Mouse (Mus musculus) lung, postnatal 0 days (tissue): ENCODE measurements around the gene Nr3c2. TPM values are rescaled to one million over a fixed set of nuclear protein-coding genes. Genes with fewer than 3 reads are reported as not detected.
A peak's percentile ranks its signal among the peaks of the same experiment; 100 is the strongest.

ENCODE experiments used
- ATAC-seq: fragments of 200-750 bp; cut with Nextera tagmentation; 2 replicates; pipeline ENCODE4 v1.8.0; 2017; ENCODE audit warnings: moderate library complexity
- DNase-seq: peaks from one replicate; pipeline ENCODE4 v3.0.0-alpha.2; 2016; ENCODE audit warnings: low spot score
- H3K27ac ChIP-seq: fragments of 300-500 bp; sonication (generic); 2 replicates; pipeline ENCODE4 v1.5.1; 2014; ENCODE audit warnings: antibody characterized with exemption, mild to moderate bottlenecking, low read length, mixed read lengths
- H3K27me3 ChIP-seq: fragments of 300-500 bp; sonication (generic); replicated peaks from 2 replicates; pipeline ENCODE4 v1.6.1; 2014; ENCODE audit warnings: low read length, mixed read lengths; ENCODE audit not compliant: insufficient read depth
- H3K36me3 ChIP-seq: fragments of 300-500 bp; sonication (generic); 2 replicates; pipeline ENCODE4 v1.6.1; 2014; ENCODE audit warnings: low read length, mixed read lengths; ENCODE audit not compliant: insufficient read depth
- H3K4me1 ChIP-seq: fragments of 300-500 bp; sonication (generic); 2 replicates; pipeline ENCODE4 v1.6.1; 2014; ENCODE audit warnings: antibody characterized with exemption, low read depth, low read length, mixed read lengths; ENCODE audit not compliant: insufficient read depth
- H3K4me2 ChIP-seq: fragments of 300-500 bp; sonication (generic); replicated peaks from 2 replicates; pipeline ENCODE4 v1.6.1; 2014; ENCODE audit warnings: low read depth, mild to moderate bottlenecking, low read length, moderate library complexity, mixed read lengths
- H3K4me3 ChIP-seq: fragments of 300-500 bp; sonication (generic); 2 replicates; pipeline ENCODE4 v1.5.1; 2014; ENCODE audit warnings: low read depth, low read length
- H3K9ac ChIP-seq: fragments of 300-500 bp; sonication (generic); replicated peaks from 2 replicates; pipeline ENCODE4 v1.6.1; 2014; ENCODE audit warnings: low read depth, mild to moderate bottlenecking
- H3K9me3 ChIP-seq: fragments of 300-500 bp; sonication (generic); 2 replicates; pipeline ENCODE4 v1.6.1; 2016; ENCODE audit warnings: low read length, mixed read lengths
- CTCF ChIP-seq: IDR thresholded peaks from 2 replicates; pipeline ENCODE4 v1.5.1; 2016; ENCODE audit warnings: antibody characterized with exemption, mild to moderate bottlenecking
- EP300 ChIP-seq: IDR thresholded peaks from 2 replicates; pipeline ENCODE4 v1.6.1; 2016; ENCODE audit warnings: antibody characterized with exemption, mild to moderate bottlenecking, control low read depth
- WGBS: fragments of 180-500 bp; shearing (Covaris S2); extraction: QIAGEN DNeasy Blood & Tissue Kit; methylation state at CpG from one replicate; pipeline ENCODE4 v1.1.7; 2014; 5-methylcytosine and 5-hydroxymethylcytosine counted together
- polyA plus RNA-seq: library from polyadenylated mRNA; unstranded; fragments of >200 nt; fragmentation: Nextera tagmentation; extraction: Ambion mirVana; gene quantifications from 2 replicates; pipeline ENCODE4 v1.2.1, GENCODE M21; 2015

Gene Nr3c2
- polyA plus RNA-seq, 1 experiment from 2014 or later, result 1.6 TPM

- no peak for TF ChIP-seq EP300
- TF ChIP-seq CTCF, result no peak
- Histone ChIP-seq H3K27me3 (no peaks in the 10 kb centered on the region), H3K9ac (peak overlapping the region; percentile 46), H3K9me3 (no peaks in the 10 kb centered on the region), H3K27ac (no peak overlapping the region), H3K4me3 (peak overlapping the region; percentile 78), H3K4me2 (peak overlapping the region; percentile 100), H3K36me3 (no peaks in the 10 kb centered on the region), H3K4me1 (0 out of 2 replicates have a peak, but pooled peaks cover 8% of the 10 kb centered on the region)
- WGBS, result under 1% methylated on average over 16 of the region's 60 CpGs
- peak; percentile 85 for DNase-seq
- peak; percentile 43 for ATAC-seq
Measured at GRCm38 (mm10) chr8:76898721-76899410, 376 bp upstream of the Nr3c2 start.

- WGBS, result under 1% methylated on average over 57 of the region's 58 CpGs
- Histone ChIP-seq H3K27me3 (no peaks in the 10 kb centered on the region), H3K4me2 (peak overlapping the region; percentile 100), H3K36me3 (no peaks in the 10 kb centered on the region), H3K4me3 (peak overlapping the region; percentile 78), H3K27ac (no peak overlapping the region), H3K9me3 (no peaks in the 10 kb centered on the region), H3K9ac (peak overlapping the region; percentile 32; the same call in 1 of the 2 replicates), H3K4me1 (0 out of 2 replicates have a peak, but pooled peaks cover 8% of the 10 kb centered on the region)
- DNase-seq (peak; percentile 42), ATAC-seq (no peak)
- TF ChIP-seq EP300, result no peak
- no peak for TF ChIP-seq CTCF
Measured at GRCm38 (mm10) chr8:76900155-76901141, 1.2 kb downstream of the Nr3c2 start.

- Histone ChIP-seq H3K9me3 (no peaks in the 10 kb centered on the region), H3K4me2 (peak overlapping the region; percentile 100), H3K27me3 (no peaks in the 10 kb centered on the region), H3K9ac (peak overlapping the region; percentile 39; the same call in 1 of the 2 replicates), H3K36me3 (no peaks in the 10 kb centered on the region), H3K4me3 (peak overlapping the region; percentile 78), H3K4me1 (0 out of 2 replicates have a peak, but pooled peaks cover 8% of the 10 kb centered on the region), H3K27ac (peak overlapping the region; percentile 39)
- DNase-seq, result peak; percentile 98
- TF ChIP-seq EP300, result no peak
- TF ChIP-seq CTCF, result no peak
- WGBS, result under 1% methylated on average over 40 of the region's 41 CpGs
- ATAC-seq, result peak; percentile 97
Measured at GRCm38 (mm10) chr8:76901430-76902204, 2.4 kb downstream of the Nr3c2 start.

GRCm38 (mm10) chr8:76902205-76903078, 3.2 kb downstream of the Nr3c2 start:
- Histone ChIP-seq H3K36me3 (no peaks in the 10 kb centered on the region), H3K4me2 (peak overlapping the region; percentile 100), H3K27ac (no peak overlapping the region), H3K9me3 (no peaks in the 10 kb centered on the region), H3K9ac (no peak overlapping the region), H3K4me3 (peak overlapping the region; percentile 78), H3K27me3 (no peaks in the 10 kb centered on the region), H3K4me1 (0 out of 2 replicates have a peak, but pooled peaks cover 8% of the 10 kb centered on the region)
- no peak for TF ChIP-seq EP300
- TF ChIP-seq CTCF, result no peak
- peak; percentile 11 for DNase-seq
- peak; percentile 3 for ATAC-seq
- under 1% methylated on average over 32 of the region's 35 CpGs for WGBS

- H3K4me3 ChIP-seq, result no peak overlapping the region
- H3K9me3 ChIP-seq, result no peaks in the 10 kb centered on the region
- ATAC-seq (no peak), DNase-seq (no peak)
- H3K9ac ChIP-seq, result no peak overlapping the region
- no peak overlapping the region for H3K27ac ChIP-seq
- H3K36me3 ChIP-seq, result no peaks in the 10 kb centered on the region
- H3K27me3 ChIP-seq, result no peaks in the 10 kb centered on the region
- no peak overlapping the region for H3K4me2 ChIP-seq
- no peak for TF ChIP-seq CTCF
- TF ChIP-seq EP300, result no peak
- H3K4me1 ChIP-seq, result no peaks in the 10 kb centered on the region
Measured at GRCm38 (mm10) chr8:76911206-76911605, 12.0 kb downstream of the Nr3c2 start.
